Mouse (Mus musculus) lung, embryonic 14.5 days (tissue): Measurements from ENCODE around the gene Ispd. TPM values are rescaled to one million over a fixed set of nuclear protein-coding genes. Genes with fewer than 3 reads are reported as not detected.
A peak's percentile ranks its signal among the peaks of the same experiment; 100 is the strongest.
"Not testable (repeated sequence)": the region's sequence is repeated elsewhere in the genome, so short reads cannot be mapped to it uniquely, and the experiment has no call there.

Experiments used
- ATAC-seq: fragments of 200-750 bp; cut with Nextera tagmentation; 2 replicates; pipeline ENCODE4 v1.8.0; 2017; ENCODE audit warnings: mild to moderate bottlenecking, moderate TSS enrichment, moderate library complexity; ENCODE audit not compliant: insufficient read depth
- DNase-seq: peaks from one replicate; pipeline ENCODE4 v3.0.0-alpha.2; 2015
- H3K27ac ChIP-seq: fragments of 300-500 bp; sonication (generic); 2 replicates; pipeline ENCODE4 v1.5.1; 2014; ENCODE audit warnings: low read depth, mild to moderate bottlenecking, moderate library complexity
- H3K27me3 ChIP-seq: fragments of 300-500 bp; sonication (generic); 2 replicates; pipeline ENCODE4 v1.6.1; 2014; ENCODE audit warnings: low read length, control low read depth; ENCODE audit not compliant: insufficient read depth
- H3K36me3 ChIP-seq: fragments of 300-500 bp; sonication (generic); 2 replicates; pipeline ENCODE4 v1.6.1; 2014; ENCODE audit warnings: control low read depth; ENCODE audit not compliant: insufficient read depth
- H3K4me1 ChIP-seq: fragments of 300-500 bp; sonication (generic); 2 replicates; pipeline ENCODE4 v1.6.1; 2014; ENCODE audit warnings: antibody characterized with exemption, control low read depth; ENCODE audit not compliant: insufficient read depth
- H3K4me2 ChIP-seq: fragments of 300-500 bp; sonication (generic); 2 replicates; pipeline ENCODE4 v1.6.1; 2014; ENCODE audit warnings: mild to moderate bottlenecking
- H3K4me3 ChIP-seq: fragments of 300-500 bp; sonication (generic); 2 replicates; pipeline ENCODE4 v1.5.1; 2014; ENCODE audit warnings: low read depth, low read length
- H3K9ac ChIP-seq: fragments of 300-500 bp; sonication (generic); 2 replicates; pipeline ENCODE4 v1.6.1; 2014
- H3K9me3 ChIP-seq: fragments of 300-500 bp; sonication (generic); 2 replicates; pipeline ENCODE4 v1.6.1; 2016; ENCODE audit warnings: low read depth, low read length, control low read depth
- CTCF ChIP-seq: IDR thresholded peaks from 2 replicates; pipeline ENCODE4 v1.5.1; 2016; ENCODE audit warnings: antibody characterized with exemption, low read depth
- WGBS: fragments of 180-500 bp; shearing (Covaris S2); extraction: QIAGEN DNeasy Blood & Tissue Kit; methylation state at CpG from one replicate; pipeline ENCODE4 v1.1.7; 2014; 5-methylcytosine and 5-hydroxymethylcytosine counted together
- polyA plus RNA-seq: library from polyadenylated mRNA; unstranded; fragments of >200 nt; fragmentation: Nextera tagmentation; extraction: Ambion mirVana; gene quantifications from 2 replicates; pipeline ENCODE4 v1.2.1, GENCODE M21; 2014

The Ispd gene
- polyA plus RNA-seq, 1 experiment from 2014 or later = 18.1 TPM

DNA sequence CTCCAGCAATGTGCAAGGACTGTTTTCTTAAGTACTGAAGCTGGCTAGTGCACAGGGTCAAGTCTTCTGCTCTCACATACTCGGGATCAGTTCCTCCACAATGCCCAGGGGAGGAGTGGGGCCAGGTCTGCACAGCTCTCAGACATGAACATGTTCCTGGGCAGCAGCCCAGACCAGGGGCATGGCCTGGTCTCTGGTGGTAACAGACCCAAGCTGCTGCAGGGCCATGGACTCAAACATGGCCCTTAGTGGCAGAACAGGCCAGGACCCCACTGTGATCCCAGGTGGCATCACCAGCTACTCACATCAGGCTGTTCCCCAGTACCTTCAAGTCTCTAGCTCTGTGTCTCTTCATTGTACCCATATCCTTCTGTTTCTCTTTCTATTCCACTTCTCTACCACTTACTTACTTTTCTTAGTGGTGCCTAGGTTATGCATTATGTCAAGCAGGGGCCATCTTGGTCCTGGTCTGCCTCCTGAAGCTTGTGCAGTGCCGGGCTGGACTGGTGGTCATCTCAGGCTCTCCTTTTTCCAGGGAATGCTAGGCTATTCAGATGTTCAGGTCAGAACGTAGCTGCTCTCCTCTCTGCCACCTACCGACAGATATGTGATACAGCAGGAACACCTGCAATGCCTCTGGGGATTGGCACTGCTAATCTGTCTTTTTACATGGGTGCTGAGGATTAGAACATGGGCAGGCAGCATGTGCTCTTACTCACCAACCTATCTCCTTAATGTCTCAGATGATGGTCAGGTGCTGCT is 7.8 kb upstream of the Ispd start:
- peak; percentile 4 for DNase-seq

DNA sequence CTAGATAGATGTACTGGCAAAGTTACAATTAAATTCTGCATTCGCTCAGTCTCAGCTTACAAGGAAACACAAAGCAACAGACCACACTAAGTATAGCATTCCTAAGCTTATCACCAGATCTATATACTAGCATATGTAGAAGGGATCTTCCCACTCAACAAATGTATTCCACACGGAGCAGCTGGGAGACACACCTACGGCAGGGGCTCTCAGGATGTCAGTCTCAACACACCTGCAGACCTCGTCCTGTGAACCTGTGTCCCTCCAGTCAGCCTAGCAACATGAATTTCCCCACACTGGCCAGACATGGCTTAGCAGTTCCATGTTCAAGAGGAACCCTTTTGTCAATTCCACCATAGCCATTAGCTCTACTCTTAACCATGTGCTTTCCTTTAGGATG is 4.9 kb upstream of the Ispd start:
- H3K9ac ChIP-seq, H3K27me3 ChIP-seq, H3K9me3 ChIP-seq, DNase-seq, ATAC-seq, H3K4me1 ChIP-seq, H3K4me2 ChIP-seq, H3K36me3 ChIP-seq, H3K27ac ChIP-seq, H3K4me3 ChIP-seq: not testable (repeated sequence)
- WGBS = 77% methylated on average over 3 of the region's 4 CpGs

More for the DNA sequence above, 7.8 kb upstream of the Ispd start:
- no peak overlapping the region for H3K9ac ChIP-seq
- TF ChIP-seq CTCF = peak; percentile 63
- no peak for ATAC-seq
- 44% methylated on average over 4 of the region's 4 CpGs for WGBS
- no peaks in the 10 kb centered on the region for H3K36me3 ChIP-seq
- H3K4me3 ChIP-seq = no peak overlapping the region
- no peaks in the 10 kb centered on the region for H3K4me1 ChIP-seq
- no peak overlapping the region for H3K27ac ChIP-seq
- no peaks in the 10 kb centered on the region for H3K9me3 ChIP-seq
- no peaks in the 10 kb centered on the region for H3K27me3 ChIP-seq
- H3K4me2 ChIP-seq = no peak overlapping the region

DNA sequence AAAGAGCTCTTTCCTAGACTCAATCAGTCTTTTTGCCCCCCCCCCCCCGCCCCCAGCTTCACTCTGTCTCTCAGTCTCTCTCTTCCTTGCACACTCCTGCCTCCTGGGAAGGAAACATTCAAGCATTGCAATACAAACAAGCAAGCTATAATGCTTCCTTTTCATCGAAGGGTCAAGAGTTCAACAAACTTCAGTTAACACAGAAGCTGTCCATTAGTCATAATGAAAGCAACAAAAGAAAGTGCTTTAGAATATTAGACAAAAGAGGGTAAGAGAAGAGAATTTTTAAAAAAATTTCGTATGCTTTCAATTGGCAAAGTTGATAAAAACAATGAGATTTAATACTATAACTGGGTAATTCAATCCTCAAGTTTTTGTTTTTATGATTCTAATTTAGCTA is 996 bp upstream of the Ispd start:
- no peak for TF ChIP-seq CTCF
- Histone ChIP-seq H3K4me2 (no peak overlapping the region), H3K9ac (no peak overlapping the region), H3K27me3 (no peaks in the 10 kb centered on the region), H3K36me3 (no peaks in the 10 kb centered on the region), H3K27ac (no peak overlapping the region), H3K4me3 (no peak overlapping the region), H3K9me3 (no peaks in the 10 kb centered on the region), H3K4me1 (peaks cover 5% of the 10 kb centered on the region; the same call in 1 of the 2 replicates)
- no peak for ATAC-seq
- WGBS = 36% methylated on average over 3 of the region's 3 CpGs
- DNase-seq = peak; percentile 14

DNA sequence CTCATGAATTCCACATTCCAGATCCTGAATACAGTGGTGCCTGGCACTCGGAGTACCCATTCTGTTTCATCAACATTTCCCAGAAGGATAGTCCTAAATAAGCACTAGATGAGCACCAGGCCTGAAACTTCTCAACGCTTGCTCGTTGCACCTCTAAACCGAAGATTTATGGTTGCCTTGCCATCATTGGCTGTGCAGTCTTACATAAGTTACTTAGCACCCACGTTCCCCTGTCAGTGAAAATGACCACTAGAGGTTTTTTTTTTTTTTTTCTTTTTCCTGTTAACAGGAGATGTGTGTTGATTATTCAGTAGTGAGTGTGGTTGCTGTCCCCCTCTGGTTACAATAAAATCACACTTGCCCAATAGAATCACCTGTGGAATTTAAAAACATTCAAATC is 444 bp upstream of the Ispd start:
- peak; percentile 23 for DNase-seq
- H3K27ac ChIP-seq = no peak overlapping the region
- no peaks in the 10 kb centered on the region for H3K9me3 ChIP-seq
- whole genome bisulfite sequencing = 63% methylated on average over 5 of the region's 5 CpGs
- no peak overlapping the region for H3K9ac ChIP-seq
- H3K36me3 ChIP-seq = no peaks in the 10 kb centered on the region
- no peak for ATAC-seq
- peak overlapping the region; percentile 80 for H3K4me2 ChIP-seq
- H3K4me3 ChIP-seq = peak overlapping the region; percentile 64; the same call in 1 of the 2 replicates
- peaks cover 5% of the 10 kb centered on the region; the same call in 1 of the 2 replicates for H3K4me1 ChIP-seq
- no peaks in the 10 kb centered on the region for H3K27me3 ChIP-seq
- TF ChIP-seq CTCF = no peak

DNA sequence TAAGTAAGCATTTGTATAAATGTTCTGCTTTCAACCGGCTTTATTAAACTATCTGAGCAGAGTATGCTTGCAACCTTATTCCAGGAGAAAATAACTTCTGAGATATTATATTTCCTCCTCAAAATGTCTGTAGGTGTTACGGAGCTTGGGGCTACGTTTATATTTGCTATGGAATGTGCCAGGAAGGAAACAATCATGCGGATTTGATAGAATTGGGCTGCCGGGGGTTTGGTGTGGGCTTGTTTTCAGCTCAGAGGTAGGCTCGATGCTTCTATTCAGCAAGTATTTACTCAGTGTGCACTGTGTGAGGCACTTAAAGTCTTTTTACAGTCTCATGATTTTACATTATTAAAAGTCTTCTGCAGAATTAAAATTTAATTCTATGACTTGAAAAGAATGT is 4.1 kb downstream of the Ispd start:
- H3K4me1 ChIP-seq = peaks cover 5% of the 10 kb centered on the region; the same call in 1 of the 2 replicates
- no peaks in the 10 kb centered on the region for H3K36me3 ChIP-seq
- no peak overlapping the region for H3K4me2 ChIP-seq
- DNase-seq (peak; percentile 10), ATAC-seq (no peak)
- no peak overlapping the region for H3K27ac ChIP-seq
- H3K9me3 ChIP-seq = no peaks in the 10 kb centered on the region
- no peak for TF ChIP-seq CTCF
- H3K9ac ChIP-seq = no peak overlapping the region
- WGBS = 40% methylated on average over 6 of the region's 6 CpGs
- H3K4me3 ChIP-seq = no peak overlapping the region
- H3K27me3 ChIP-seq = no peaks in the 10 kb centered on the region

DNA sequence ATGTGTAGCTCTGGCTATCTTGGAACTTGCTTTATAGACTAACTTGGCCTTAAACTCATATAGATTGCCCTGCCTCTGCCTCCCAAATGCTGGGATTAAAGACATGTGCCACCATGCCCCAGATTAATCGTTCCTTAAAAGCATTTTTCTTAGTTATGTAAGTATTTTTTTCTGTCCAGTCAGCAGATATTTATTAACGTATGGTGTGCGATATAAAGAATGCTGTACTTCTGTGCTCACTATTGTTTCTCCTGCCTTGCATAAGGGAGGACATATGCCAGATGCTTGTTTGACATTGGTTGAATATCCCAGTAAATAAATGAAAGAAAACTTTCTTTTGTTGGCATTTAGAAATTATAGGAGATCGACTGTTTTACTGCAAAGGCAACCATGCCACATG is 5.7 kb downstream of the Ispd start:
- no peak for TF ChIP-seq CTCF
- H3K4me1 ChIP-seq = 0 out of 2 replicates have a peak, but pooled peaks cover 2% of the 10 kb centered on the region
- DNase-seq (no peak), ATAC-seq (no peak)
- no peaks in the 10 kb centered on the region for H3K27me3 ChIP-seq
- no peak overlapping the region for H3K27ac ChIP-seq
- no peak overlapping the region for H3K9ac ChIP-seq
- H3K4me2 ChIP-seq = no peak overlapping the region
- 80% methylated on average over 4 of the region's 4 CpGs for WGBS
- no peak overlapping the region for H3K4me3 ChIP-seq
- H3K36me3 ChIP-seq = no peaks in the 10 kb centered on the region
- H3K9me3 ChIP-seq = no peaks in the 10 kb centered on the region; the same call in 1 of the 2 replicates

DNA sequence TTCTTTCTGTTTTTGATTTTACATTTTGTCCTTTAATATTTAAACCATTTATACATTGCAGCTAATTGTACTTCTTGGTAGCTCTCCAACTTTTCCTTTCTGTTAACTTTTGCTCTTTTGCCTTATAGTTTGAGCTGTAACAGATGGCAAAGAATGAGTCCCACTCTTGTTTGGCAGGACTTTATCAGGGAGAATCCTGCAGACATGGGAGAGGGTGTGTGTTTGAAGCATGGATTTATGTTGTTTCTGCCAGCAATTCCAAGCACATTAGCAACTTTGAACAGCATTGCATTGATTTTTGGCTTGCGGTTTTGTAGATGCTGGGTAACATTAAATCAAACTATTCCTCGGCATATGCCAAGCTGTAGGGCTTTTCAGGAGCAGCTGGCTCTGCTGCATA is 13.9 kb downstream of the Ispd start:
- Histone ChIP-seq H3K27ac (peak overlapping the region; percentile 79; the same call in 1 of the 2 replicates), H3K4me3 (no peak overlapping the region), H3K4me1 (no peaks in the 10 kb centered on the region), H3K4me2 (0 out of 2 replicates have a peak overlapping the region, but pooled peaks have one; percentile 10), H3K9me3 (peaks cover 15% of the 10 kb centered on the region; the same call in 1 of the 2 replicates), H3K36me3 (no peaks in the 10 kb centered on the region), H3K27me3 (no peaks in the 10 kb centered on the region), H3K9ac (no peak overlapping the region)
- 39% methylated on average over 2 of the region's 2 CpGs for WGBS
- TF ChIP-seq CTCF = no peak
- DNase-seq (peak; percentile 93), ATAC-seq (peak; percentile 95)
